Mouse (Mus musculus) lung, adult 2 months (tissue): ENCODE measurements around the gene Gm21958.

Source experiments
- CTCF ChIP-seq: fragments of 200-500 bp; IDR thresholded peaks from 2 replicates; pipeline ENCODE4 v1.5.1; 2011; ENCODE audit warnings: mild to moderate bottlenecking, low read length, control low read depth; ENCODE audit not compliant: insufficient read depth
- POLR2A ChIP-seq: fragments of 200-500 bp; IDR thresholded peaks from 2 replicates; pipeline ENCODE4 v1.6.1; 2011; ENCODE audit warnings: low read depth, mild to moderate bottlenecking, control low read depth, low read length, borderline replicate concordance; ENCODE audit errors: extremely low read depth

DNA sequence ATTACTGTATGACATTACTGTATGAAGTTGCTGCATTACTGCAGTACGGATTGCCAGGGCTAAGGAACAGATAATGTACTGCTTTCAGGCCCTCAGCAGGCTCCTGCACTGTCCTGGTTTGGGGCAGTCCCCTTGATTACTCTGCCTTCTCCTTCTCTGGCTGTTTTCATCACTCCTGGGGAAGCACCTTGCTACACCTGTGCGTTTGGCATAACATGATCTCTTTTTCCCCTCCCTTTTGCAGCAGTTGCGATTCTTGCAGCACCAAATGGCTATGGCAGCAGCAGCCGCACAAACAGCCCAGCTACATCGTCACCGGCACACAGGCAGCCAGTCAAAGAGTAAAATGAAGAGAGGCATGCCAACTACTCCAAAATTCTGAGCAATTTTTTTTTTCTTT lies 13.9 kb upstream of the Gm21958 start:
- TF ChIP-seq CTCF (no peak), POLR2A (no peak)
